Mouse (Mus musculus) CD4-positive, CD25-positive, alpha-beta regulatory T cell, adult 2 months (primary cell): ENCODE results near the gene Abcc4.

Experiments used
- DNase-seq: peaks from one replicate; pipeline ENCODE4 v3.0.0-alpha.2; 2012; ENCODE audit warnings: low read depth, low spot score

Abcc4 gene

DNA sequence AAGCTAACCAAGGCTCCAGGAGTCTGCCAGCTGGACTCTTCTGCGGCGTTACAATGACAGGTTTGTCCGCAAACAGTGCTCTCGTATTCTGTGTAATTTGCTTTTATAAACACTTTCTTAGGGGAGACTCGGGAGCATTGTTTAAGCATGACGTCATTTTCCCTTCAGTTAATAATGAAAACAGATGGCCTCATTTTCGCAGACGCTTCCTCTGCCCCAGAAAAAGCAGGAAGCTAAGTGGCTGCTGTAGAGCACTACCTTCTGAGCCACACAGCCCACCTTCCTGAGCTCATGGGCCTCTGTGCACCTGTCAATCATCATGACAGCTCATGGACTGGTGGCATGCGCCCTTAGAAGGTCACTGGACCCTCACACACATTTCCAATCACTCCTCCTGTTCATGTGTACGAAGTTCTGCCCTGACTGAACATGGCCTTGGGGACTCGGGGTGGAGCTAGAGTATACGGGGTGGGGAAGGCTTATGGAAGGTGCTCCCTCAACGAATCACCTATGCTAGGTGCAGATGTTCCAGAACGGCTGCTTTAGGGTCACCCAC, 199.3 kb downstream of the Abcc4 start:
- DNase-seq = no peak

- DNase-seq = no peak
Observed at GRCm38 (mm10) chr14:118496767-118497166, 209.3 kb downstream of the Abcc4 start.

DNA sequence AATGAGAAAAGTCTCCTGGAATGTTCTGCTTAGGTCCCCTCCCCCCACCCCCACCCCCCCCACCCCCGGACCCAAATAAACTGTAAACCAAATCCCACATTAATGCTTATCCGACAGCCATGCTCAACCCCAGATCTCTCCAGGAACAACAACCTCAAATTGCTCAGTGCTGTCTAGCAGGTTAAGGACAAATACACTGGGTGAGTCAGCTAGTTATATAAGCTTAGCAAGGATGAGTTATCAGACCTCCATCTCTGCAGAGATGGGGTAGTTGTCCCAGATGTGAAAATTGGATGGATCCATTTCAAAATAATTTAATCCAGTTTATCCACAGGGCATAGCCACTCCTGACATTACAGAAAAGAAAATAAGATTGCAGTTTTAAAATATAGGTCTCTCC, 210.6 kb downstream of the Abcc4 start:
- DNase-seq = no peak

DNA sequence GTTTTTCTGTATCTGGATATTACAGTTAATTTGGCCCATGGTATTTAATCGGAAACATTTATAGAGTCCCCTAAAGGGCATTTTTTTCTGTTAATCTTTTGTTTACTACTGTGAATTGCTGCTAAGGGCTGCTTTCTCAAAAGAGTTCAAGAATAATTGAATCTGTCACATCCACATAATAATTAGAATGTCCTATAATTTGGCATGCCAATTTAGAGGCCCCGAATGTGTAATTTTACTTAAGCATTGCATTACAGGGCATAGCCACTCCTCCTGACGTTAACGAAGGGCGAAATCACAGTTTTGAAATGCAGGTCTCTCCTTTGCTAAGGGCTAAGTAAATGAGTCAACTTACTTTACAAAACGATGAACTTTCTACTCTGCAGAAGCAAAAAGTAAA, 214.3 kb downstream of the Abcc4 start:
- DNase-seq = no peak

DNA sequence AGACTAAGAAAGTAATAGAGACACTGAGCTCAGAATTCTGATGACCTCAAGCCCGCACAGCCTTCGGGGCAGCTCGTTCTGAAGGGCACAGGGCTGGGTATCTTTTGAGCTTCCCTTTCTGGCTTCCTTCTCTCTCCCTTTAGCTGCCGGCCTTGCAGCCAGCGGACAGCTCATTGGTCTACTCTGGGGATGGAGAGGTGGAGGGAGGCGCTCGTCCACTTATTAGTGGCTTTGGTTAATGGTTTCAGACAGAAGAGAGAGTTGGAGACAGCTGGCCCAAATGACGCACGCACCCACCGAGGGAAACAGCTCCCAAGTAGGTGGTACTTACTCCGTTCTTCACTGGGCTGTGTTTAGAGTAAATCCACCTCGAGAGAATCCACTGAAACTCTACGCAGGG, 214.7 kb downstream of the Abcc4 start:
- DNase-seq = no peak

DNA sequence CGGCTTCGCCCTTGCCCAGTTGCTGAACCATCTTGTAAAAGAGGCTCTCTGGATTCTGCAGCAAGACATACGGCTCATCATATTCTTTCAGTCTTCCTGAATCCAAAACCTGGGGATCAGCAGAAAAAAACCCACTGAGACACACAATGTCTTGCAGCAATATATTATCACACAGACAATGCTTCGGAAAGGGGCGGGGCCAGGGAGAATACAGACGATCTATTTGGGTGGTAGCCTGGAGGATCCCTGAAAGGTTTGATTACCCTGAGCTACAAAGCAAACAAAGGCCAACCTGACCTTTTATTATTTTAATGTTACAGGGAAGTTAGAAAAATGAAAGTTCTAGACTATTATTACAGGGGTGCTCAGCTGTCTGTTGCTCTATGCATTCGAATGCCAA, 215.5 kb downstream of the Abcc4 start:
- no peak for DNase-seq

GRCm38 (mm10) chr14:118486349-118486748, 219.7 kb downstream of the Abcc4 start:
- DNase-seq = no peak

GRCm38 (mm10) chr14:118485646-118486045, 220.4 kb downstream of the Abcc4 start:
- no peak for DNase-seq

GRCm38 (mm10) chr14:118482320-118482719, 223.7 kb downstream of the Abcc4 start:
- DNase-seq = no peak

DNA sequence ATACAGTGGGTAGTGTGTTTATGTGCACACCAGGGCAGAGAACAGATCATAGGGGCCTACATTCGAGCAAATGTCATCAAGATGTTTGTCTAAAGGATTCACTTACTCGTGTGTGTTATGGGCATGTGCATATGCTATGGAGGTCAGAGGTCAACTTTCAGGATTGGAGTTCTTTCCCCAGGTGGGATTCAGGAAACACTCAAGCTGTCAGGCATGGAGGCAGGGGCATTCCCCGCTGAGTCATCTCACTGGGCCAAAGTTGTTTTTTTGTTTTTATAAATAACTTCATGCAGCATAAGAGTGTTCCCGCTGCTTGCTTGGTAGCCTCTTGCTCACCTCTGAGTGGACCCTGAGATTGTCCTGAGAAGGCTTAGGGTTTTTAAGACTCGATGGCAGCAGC, 224.2 kb downstream of the Abcc4 start:
- no peak for DNase-seq

GRCm38 (mm10) chr14:118476329-118476728, 229.7 kb downstream of the Abcc4 start:
- DNase-seq = no peak

DNA sequence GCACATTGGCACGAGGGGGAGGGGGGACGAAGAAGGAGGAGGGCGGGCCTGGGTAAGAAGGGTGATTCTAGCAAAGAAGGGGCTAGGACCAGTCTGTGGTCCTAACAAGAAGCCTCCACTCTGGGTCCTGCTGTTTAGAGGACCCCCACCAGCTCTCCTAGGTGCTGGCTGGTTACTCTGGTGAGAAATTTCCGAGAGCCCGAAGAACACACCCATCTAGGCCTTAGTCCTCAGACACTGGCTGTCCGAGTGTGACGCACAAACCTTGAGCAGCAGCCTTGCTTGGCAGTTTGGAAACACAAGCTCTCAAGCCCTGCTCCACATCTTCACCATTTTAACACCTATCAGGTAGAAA, 230.9 kb downstream of the Abcc4 start:
- no peak for DNase-seq

GRCm38 (mm10) chr14:118474226-118475099, 231.6 kb downstream of the Abcc4 start:
- no peak for DNase-seq

DNA sequence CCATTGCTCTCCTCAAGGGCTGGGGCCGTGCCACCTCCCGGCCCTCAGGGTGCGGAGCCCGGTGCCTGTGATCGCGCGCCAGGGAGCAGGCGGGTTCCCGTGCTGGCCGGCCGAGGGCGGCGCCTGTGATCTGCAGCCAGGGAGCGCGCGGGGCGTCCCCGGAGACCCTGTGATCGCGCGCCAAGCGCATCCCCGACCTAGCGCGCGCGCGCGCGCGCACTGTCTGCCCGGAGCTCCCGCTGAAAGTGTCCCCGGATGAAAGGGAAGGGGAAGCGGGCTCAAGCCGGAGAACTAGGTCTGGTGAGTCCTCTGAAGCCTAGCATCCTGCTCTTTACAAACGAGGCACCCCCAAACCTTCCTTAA, 232.2 kb downstream of the Abcc4 start:
- no peak for DNase-seq

DNA sequence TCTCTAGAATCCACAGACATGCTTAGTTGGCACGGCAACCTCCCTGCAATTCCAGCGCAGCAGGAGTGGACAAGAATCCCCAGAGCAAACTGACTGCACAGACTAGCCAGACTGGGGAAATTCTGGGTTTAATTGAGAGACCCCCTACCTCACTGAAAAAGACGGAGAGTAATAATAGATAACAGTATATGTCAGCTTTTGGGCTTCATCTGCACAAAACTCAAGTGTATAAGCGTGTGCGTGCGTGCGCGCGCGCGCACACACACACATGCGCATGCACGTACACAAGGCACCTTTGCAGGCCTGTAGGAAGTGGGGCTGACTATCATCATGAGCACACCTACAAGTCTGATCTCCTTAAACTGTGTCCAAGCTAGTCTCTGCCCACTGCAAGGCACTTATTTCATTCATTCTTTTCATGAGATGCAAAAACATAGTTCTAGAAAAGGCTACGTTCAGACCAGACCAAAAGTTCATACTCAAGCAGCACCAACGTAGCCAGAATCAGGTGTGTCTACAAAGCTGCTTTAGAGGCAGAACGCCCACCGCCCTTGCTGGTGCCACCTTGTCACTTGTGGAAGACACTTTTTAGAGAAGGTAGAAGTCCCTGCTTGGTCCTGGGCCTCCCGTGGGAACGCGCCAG, 232.7 kb downstream of the Abcc4 start:
- DNase-seq = no peak

DNA sequence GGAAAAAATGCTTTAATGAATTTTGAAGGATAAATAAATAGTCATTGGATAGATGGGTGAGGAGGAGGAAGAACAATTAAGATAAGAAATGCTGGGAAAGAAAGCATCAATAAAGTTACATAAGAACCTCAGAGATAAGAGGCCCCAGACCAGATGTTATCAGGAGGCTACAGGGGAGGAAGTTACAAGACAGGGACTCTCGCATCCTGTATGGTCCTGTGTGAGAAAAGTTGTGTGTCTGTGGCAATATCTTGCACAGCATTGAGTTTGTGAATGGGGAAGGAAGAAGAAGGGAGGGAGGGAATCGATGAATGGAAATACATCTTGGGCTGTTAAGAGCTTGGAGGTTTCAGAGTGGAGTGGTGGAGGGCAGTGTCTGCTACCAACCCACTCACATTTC, 240.7 kb downstream of the Abcc4 start:
- no peak for DNase-seq

DNA sequence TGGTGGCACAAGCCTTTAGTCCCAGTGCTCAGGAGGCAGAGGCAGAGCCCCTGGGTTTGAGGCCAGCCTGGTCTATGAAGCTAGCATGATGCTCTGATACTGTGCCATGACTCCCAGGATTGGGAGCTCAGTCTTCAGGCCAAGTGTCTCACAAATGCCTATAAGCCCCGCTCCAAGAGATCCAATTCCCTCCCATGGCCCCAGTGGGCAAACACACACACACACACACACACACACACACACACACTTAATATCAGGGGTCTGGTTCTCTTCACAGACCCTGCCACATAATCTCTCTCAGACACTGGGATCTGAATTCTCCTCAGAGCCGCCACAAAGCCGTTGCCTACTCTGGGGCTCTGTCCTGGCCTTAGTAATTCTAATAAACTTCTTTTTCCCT, 241.6 kb downstream of the Abcc4 start:
- no peak for DNase-seq

DNA sequence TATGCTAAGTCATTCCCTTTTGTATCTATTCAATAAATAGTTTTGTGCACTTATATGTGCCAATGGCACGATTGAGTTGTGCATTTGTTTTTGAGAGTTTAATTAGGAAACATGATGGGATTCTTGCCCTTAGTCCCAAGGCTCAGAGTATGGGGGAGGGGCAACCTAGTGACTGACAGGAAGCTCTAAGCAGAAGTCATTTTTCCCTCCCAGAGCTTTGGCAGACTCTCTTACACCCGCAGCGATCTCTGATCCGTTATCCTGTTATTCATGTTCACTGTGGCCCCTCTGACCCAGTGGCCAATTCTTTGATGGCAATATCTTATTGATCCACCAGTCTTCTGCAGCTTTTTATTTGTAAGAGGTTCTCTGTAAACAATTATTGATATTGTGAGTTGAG, 253.4 kb downstream of the Abcc4 start:
- DNase-seq = no peak

DNA sequence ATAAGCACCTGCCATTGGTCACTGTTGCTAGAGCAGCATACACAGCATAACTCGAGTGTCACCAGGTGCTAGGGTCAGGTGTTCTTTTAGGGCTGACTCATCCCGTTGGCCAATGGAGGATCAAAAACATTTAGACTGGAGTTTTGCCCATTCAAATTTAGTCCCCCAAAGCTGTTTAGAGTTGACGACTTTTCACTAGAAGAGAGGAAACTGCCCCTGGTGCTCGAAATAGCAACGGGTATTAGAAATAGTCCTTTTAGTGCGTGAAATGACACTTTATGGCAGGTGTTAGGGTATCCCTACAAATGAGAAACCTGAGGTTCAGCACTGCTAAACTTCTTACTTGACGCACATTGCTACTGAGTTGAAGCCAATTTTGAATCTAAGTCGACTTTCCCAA, 265.9 kb downstream of the Abcc4 start:
- DNase-seq = no peak

DNA sequence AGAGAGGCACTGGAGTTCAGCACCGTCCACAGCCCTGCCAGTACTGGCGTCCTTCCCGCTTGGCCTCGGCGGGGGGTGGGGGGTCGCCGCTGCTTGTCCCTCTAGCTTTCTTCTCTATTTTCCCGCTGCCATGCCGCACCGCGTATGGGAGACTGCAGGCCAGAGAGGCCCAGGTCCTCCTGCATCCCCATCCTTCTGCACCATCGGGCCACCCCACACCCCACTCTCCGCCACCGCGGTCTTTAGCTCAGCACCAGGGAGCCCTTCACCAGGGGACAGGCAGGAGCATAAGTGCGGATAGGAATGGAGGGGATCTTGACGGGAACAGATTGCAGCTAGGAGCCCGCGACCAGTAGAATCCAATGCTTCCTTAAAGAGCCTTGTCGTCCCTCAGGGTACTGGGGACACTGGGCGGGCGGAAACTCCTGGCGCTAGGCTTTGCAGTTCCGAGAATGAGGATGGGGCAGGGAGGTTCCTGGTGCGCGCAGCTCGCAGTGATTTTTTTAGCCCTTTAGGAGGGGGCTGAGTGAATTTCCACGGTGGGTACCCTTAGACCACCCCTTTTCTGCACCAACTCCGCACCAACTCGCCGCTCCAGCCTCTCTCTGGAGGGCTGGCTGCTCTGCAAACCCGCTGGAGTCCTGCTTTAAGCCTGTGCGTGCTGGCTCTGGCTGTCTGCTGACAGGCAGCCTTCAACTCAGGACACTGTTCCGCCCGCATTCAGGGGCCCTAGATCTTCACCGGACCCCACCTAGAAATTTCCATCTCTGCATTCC, 268.7 kb downstream of the Abcc4 start:
- no peak for DNase-seq

GRCm38 (mm10) chr14:118436791-118437155, 269.2 kb downstream of the Abcc4 start:
- DNase-seq = no peak

GRCm38 (mm10) chr14:118435676-118436330, 270.2 kb downstream of the Abcc4 start:
- DNase-seq = no peak
